Mouse (Mus musculus) limb, embryonic 13.5 days (tissue): ENCODE measurements at regions not wholly inside any gene's neighbourhood (a gene's known extent, or its start where the extent isn't known, plus 50 kb on each side); places are given as distances from the start of the nearest gene placed in this dataset.

Source experiments
- ATAC-seq: fragments of 200-750 bp; cut with Nextera tagmentation; 2 replicates; pipeline ENCODE4 v1.8.0; 2017; ENCODE audit warnings: low read depth, moderate number of reproducible peaks, moderate TSS enrichment; ENCODE audit not compliant: low FRiP score
- H3K27ac ChIP-seq: fragments of 300-500 bp; sonication (generic); 2 replicates; pipeline ENCODE4 v1.5.1; 2015; ENCODE audit warnings: inconsistent platforms, mild to moderate bottlenecking, moderate library complexity
- H3K27me3 ChIP-seq: fragments of 300-500 bp; sonication (generic); 2 replicates; pipeline ENCODE4 v1.6.1; 2015; ENCODE audit warnings: mild to moderate bottlenecking, inconsistent platforms
- H3K36me3 ChIP-seq: fragments of 300-500 bp; sonication (generic); 2 replicates; pipeline ENCODE4 v1.6.1; 2015; ENCODE audit warnings: inconsistent platforms, mild to moderate bottlenecking, moderate library complexity
- H3K4me1 ChIP-seq: fragments of 300-500 bp; sonication (generic); 2 replicates; pipeline ENCODE4 v1.6.1; 2015; ENCODE audit warnings: inconsistent platforms
- H3K4me2 ChIP-seq: fragments of 300-500 bp; sonication (generic); replicated peaks from 2 replicates; pipeline ENCODE4 v1.6.1; 2015; ENCODE audit warnings: inconsistent platforms, mild to moderate bottlenecking, moderate library complexity
- H3K4me3 ChIP-seq: fragments of 300-500 bp; sonication (generic); 2 replicates; pipeline ENCODE4 v1.5.1; 2015; ENCODE audit warnings: moderate library complexity, mild to moderate bottlenecking, inconsistent platforms
- H3K9ac ChIP-seq: fragments of 300-500 bp; sonication (generic); 2 replicates; pipeline ENCODE4 v1.6.1; 2015; ENCODE audit warnings: mild to moderate bottlenecking, inconsistent platforms
- H3K9me3 ChIP-seq: fragments of 300-500 bp; sonication (generic); 2 replicates; pipeline ENCODE4 v1.6.1; 2016; ENCODE audit warnings: inconsistent platforms
- WGBS: fragments of 180-500 bp; shearing (Covaris S2); methylation state at CpG from one replicate; pipeline ENCODE4 v1.1.7; 2015; 5-methylcytosine and 5-hydroxymethylcytosine counted together

- 90% methylated on average over 1 of the region's 1 CpGs for WGBS
- H3K36me3 ChIP-seq, result no peaks in the 10 kb centered on the region
- no peak for ATAC-seq
- no peaks in the 10 kb centered on the region for H3K9me3 ChIP-seq
- H3K27ac ChIP-seq, result no peak overlapping the region
- H3K4me3 ChIP-seq, result no peak overlapping the region
- H3K27me3 ChIP-seq, result no peaks in the 10 kb centered on the region
- H3K9ac ChIP-seq, result no peak overlapping the region
- no peak overlapping the region for H3K4me2 ChIP-seq
- H3K4me1 ChIP-seq, result peaks cover 18% of the 10 kb centered on the region
Observed at GRCm38 (mm10) chr10:43746631-43747001, 154.9 kb downstream of the Qrsl1 start.

GRCm38 (mm10) chr10:43747541-43747940 is 154.0 kb downstream of the Qrsl1 start:
- Histone ChIP-seq H3K27me3 (no peaks in the 10 kb centered on the region), H3K4me3 (no peak overlapping the region), H3K4me2 (no peak overlapping the region), H3K27ac (no peak overlapping the region), H3K4me1 (peaks cover 13% of the 10 kb centered on the region), H3K9me3 (no peaks in the 10 kb centered on the region), H3K9ac (no peak overlapping the region), H3K36me3 (no peaks in the 10 kb centered on the region)
- 91% methylated on average over 4 of the region's 4 CpGs for WGBS
- no peak for ATAC-seq

GRCm38 (mm10) chr10:43748300-43748699 is 153.2 kb downstream of the Qrsl1 start:
- Histone ChIP-seq H3K4me1 (peaks cover 10% of the 10 kb centered on the region), H3K27ac (no peak overlapping the region), H3K9me3 (no peaks in the 10 kb centered on the region), H3K4me2 (no peak overlapping the region), H3K4me3 (no peak overlapping the region), H3K36me3 (no peaks in the 10 kb centered on the region), H3K27me3 (no peaks in the 10 kb centered on the region), H3K9ac (no peak overlapping the region)
- WGBS, result 84% methylated on average over 3 of the region's 3 CpGs
- no peak for ATAC-seq

GRCm38 (mm10) chr10:43749496-43750110 is 151.9 kb downstream of the Qrsl1 start:
- 96% methylated on average over 4 of the region's 4 CpGs for WGBS
- no peak overlapping the region for H3K9ac ChIP-seq
- H3K9me3 ChIP-seq, result no peaks in the 10 kb centered on the region
- H3K4me2 ChIP-seq, result no peak overlapping the region
- H3K4me3 ChIP-seq, result no peak overlapping the region
- peaks cover 10% of the 10 kb centered on the region for H3K4me1 ChIP-seq
- no peak overlapping the region for H3K27ac ChIP-seq
- no peaks in the 10 kb centered on the region for H3K36me3 ChIP-seq
- no peaks in the 10 kb centered on the region for H3K27me3 ChIP-seq
- no peak for ATAC-seq

GRCm38 (mm10) chr10:43750401-43750800 is 151.1 kb downstream of the Qrsl1 start:
- no peak for ATAC-seq
- Histone ChIP-seq H3K4me2 (no peak overlapping the region), H3K27ac (no peak overlapping the region), H3K27me3 (no peaks in the 10 kb centered on the region), H3K4me3 (no peak overlapping the region), H3K9me3 (no peaks in the 10 kb centered on the region), H3K36me3 (no peaks in the 10 kb centered on the region), H3K4me1 (peaks cover 10% of the 10 kb centered on the region), H3K9ac (no peak overlapping the region)
- 70% methylated on average over 6 of the region's 6 CpGs for WGBS

- H3K4me3 ChIP-seq, result no peak overlapping the region
- H3K27ac ChIP-seq, result no peak overlapping the region
- H3K36me3 ChIP-seq, result no peaks in the 10 kb centered on the region
- ATAC-seq, result no peak
- 68% methylated on average over 10 of the region's 10 CpGs for WGBS
- H3K4me1 ChIP-seq, result peaks cover 10% of the 10 kb centered on the region
- no peaks in the 10 kb centered on the region for H3K9me3 ChIP-seq
- no peak overlapping the region for H3K9ac ChIP-seq
- no peak overlapping the region for H3K4me2 ChIP-seq
- H3K27me3 ChIP-seq, result no peaks in the 10 kb centered on the region
Observed at GRCm38 (mm10) chr10:43750854-43751253, 150.7 kb downstream of the Qrsl1 start.

GRCm38 (mm10) chr10:43751881-43752675 is 149.5 kb downstream of the Qrsl1 start:
- peaks cover 10% of the 10 kb centered on the region for H3K4me1 ChIP-seq
- H3K9me3 ChIP-seq, result no peaks in the 10 kb centered on the region
- ATAC-seq, result no peak
- H3K9ac ChIP-seq, result no peak overlapping the region
- no peak overlapping the region for H3K27ac ChIP-seq
- H3K36me3 ChIP-seq, result no peaks in the 10 kb centered on the region
- no peaks in the 10 kb centered on the region for H3K27me3 ChIP-seq
- no peak overlapping the region for H3K4me3 ChIP-seq
- 75% methylated on average over 5 of the region's 5 CpGs for WGBS
- no peak overlapping the region for H3K4me2 ChIP-seq

DNA sequence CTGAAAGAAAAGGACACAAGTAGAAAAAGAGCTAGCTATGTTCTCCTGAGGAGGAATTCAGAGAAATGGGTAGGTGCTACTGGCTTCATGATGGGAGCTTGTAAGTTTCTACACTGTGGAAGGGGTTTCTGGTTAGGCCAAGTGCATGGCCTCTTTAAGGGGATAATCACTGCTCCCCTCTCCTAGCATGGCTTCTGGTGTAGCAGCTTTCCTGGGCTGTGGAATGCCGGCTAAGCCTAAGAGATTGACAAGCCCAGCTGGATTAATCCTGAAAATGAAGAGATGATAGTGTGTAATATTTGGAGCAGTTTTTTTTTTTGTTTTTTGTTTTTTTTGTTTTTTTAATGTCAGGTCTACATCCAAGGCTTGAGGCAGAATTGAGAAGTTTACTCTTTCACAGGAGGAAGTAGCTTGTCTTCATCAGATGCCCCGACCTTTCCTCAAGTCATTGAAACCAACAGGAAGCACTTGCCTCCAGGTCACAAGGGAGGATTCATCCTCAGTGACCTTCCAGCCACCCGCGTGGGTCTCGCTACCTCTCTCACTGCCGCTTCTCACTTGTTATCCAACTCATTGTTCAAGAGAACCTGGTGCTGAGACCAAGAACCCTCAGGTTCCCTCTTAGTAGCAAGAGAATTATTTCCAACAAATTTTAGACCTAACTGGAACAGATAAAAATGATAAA is 144.5 kb downstream of the Qrsl1 start:
- Histone ChIP-seq H3K9ac (no peak overlapping the region), H3K27me3 (no peaks in the 10 kb centered on the region), H3K27ac (no peak overlapping the region), H3K4me1 (peaks cover 7% of the 10 kb centered on the region), H3K36me3 (no peaks in the 10 kb centered on the region), H3K9me3 (no peaks in the 10 kb centered on the region), H3K4me3 (no peak overlapping the region), H3K4me2 (no peak overlapping the region)
- WGBS, result 70% methylated on average over 6 of the region's 6 CpGs
- no peak for ATAC-seq

DNA sequence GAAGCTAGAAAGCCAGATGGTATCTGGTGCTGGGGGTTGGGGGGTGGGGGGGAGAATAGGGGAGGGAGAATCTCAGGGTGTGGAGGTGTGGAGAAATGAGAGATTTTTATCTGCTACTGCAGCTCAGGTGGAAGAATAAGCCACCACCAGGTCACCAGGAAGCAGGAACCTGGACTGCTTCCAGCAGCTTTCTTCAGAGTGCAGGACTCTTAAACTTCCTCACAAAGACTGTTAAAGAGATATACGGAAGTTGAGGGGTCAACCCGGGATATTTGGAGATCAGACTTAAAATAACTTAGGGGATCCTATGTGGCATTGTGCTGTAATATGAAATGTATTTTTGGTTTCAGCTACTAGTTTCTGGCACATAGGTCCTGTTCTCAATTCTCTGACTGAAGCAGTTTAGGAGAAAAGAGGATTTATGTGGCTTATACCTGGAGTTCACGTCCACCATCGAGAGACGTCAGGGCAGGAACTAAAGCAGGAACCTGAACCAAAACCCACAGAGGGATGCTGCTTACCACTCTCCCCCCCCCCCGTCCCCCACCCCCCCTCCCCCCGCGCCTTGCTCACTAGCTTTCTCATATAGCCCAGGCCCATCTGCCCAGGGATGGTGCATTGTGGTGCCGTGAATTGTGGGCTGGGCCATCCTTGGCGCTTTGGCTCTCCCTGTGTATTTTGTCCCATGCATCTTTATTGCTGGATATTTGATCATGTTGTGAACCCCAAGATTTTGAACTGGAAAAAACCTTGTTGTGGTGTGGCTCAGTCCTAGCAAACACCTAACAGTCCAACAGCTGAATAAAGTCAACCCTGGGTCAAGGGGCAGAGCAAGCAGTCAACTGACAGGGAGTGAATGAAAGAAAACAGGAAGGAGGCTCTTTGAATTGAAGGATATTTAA is 143.2 kb downstream of the Qrsl1 start:
- H3K4me3 ChIP-seq, result no peak overlapping the region
- 77% methylated on average over 10 of the region's 10 CpGs for WGBS
- no peaks in the 10 kb centered on the region for H3K36me3 ChIP-seq
- H3K9ac ChIP-seq, result no peak overlapping the region
- H3K9me3 ChIP-seq, result no peaks in the 10 kb centered on the region
- H3K4me2 ChIP-seq, result no peak overlapping the region
- peaks cover 6% of the 10 kb centered on the region for H3K4me1 ChIP-seq
- ATAC-seq, result no peak
- H3K27me3 ChIP-seq, result no peaks in the 10 kb centered on the region
- no peak overlapping the region for H3K27ac ChIP-seq

DNA sequence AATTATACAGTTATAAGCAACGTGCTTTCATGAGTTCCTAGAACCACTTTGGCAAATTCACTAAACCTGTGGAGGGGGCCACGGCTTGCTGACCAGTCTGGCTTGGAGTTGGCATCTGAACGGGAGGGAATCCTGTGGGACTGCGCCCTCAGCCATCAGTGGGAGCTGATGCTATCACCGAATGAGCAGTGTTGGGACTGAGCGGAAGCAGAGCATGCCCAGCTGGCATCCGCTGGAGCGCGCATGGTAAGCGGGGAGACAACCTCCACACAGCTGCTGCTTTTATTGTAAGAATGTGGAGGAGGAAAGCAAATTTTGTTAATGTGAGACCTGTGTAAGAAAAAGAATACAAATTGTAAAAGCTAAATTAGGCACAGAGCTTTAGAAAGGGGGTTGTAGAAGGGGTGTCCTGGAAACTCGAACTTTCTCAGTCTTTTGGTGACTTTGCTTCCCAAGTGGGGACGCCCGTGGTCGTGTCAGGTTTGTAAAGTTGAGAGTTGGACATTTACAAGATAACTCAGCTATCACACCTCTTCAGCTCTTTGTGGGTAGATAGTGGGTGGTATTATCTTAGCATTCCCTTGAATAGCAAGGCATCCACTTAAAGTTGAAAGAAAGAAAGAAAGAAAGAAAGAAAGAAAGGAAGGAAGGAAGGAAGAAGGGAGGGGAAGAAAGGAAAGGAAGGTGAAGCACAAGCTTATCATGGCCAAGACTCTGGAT is 142.2 kb downstream of the Qrsl1 start:
- 75% methylated on average over 14 of the region's 14 CpGs for WGBS
- H3K9ac ChIP-seq, result no peak overlapping the region
- no peak overlapping the region for H3K27ac ChIP-seq
- H3K9me3 ChIP-seq, result no peaks in the 10 kb centered on the region
- peaks cover 6% of the 10 kb centered on the region for H3K4me1 ChIP-seq
- no peaks in the 10 kb centered on the region for H3K36me3 ChIP-seq
- no peak overlapping the region for H3K4me3 ChIP-seq
- no peak for ATAC-seq
- no peaks in the 10 kb centered on the region for H3K27me3 ChIP-seq
- no peak overlapping the region for H3K4me2 ChIP-seq

DNA sequence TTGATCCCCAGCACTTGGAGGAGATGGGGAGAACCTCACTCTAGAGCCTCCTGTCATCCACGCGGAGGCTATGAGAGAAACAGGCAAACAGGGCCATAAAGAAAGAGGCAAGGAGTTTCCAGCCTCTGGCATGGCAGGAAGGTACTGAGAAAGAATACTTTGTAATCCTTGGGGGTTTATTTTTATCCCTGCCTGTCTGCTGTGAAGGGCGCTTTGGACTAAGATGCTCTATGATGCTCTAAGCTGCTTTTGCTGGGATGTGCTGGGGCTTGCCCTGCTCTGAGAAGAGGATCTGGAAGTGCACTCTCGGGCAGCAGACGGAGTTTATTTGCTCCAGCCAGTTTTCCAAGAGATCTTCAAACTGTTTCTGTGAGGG is 141.7 kb downstream of the Qrsl1 start:
- Histone ChIP-seq H3K4me3 (no peak overlapping the region), H3K9me3 (no peaks in the 10 kb centered on the region), H3K4me1 (peaks cover 6% of the 10 kb centered on the region), H3K27me3 (no peaks in the 10 kb centered on the region), H3K36me3 (no peaks in the 10 kb centered on the region), H3K27ac (no peak overlapping the region), H3K4me2 (no peak overlapping the region), H3K9ac (no peak overlapping the region)
- 84% methylated on average over 5 of the region's 5 CpGs for WGBS
- ATAC-seq, result no peak
